Comparison of ENCODE assay signal across 10 mouse cellular contexts in the genomic region with DNA sequence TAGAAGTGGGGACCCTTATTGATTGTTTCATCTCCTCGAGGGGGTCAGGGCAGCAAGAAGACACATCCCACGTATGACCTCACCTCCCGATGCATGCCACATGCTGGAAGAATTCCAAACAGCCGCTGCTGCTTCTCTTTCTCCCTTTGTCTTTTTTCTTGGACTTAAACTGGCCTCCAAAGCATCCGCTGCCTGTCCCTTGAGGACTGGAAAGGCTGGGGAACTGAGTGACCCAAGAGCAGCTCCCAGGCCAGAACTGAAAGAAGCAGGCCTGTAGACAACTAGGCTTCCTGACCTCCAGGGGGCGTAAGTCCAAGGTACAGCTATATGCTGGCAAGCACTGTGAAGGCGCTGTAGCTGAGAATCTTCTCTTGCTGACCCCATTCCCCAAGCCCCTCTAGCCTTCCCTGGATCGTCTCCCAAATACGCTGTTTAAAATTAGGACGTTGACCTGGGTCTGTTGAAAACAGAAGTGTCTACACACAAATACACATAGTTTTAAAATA.
DNase-seq lines count a peak whose midpoint lies in the region; ATAC-seq and TF ChIP-seq lines count a peak whose summit lies in the region.
"Had no signal": no experiment of that assay in that cellular context is flagged by ENCODE, and none has a peak within 500 bp of the region (broad histone marks: within the 10 kb centered on the region; RNA-seq: fewer than 3 reads in every experiment).

No protein-coding gene starts in this region.

- intact Hi-C loops in heart, postnatal 14 days (cut with DNase I) = no loop called here

- H3K27me3 ChIP-seq in heart, embryonic 11.5 days (ENCODE audit: control insufficient read depth, insufficient read depth, low read length) = no peaks in the 10 kb centered on the region
- H3K27me3 ChIP-seq in liver, adult 2 months (ENCODE audit: control insufficient read depth, insufficient read depth, low read length) = no peaks in the 10 kb centered on the region
- H3K27me3 ChIP-seq: forebrain, embryonic 13.5 days had no signal

- no peak for ATAC-seq in heart, embryonic 11.5 days (replicated peaks; ENCODE audit: insufficient number of reproducible peaks, low FRiP score, low TSS enrichment)
- ATAC-seq: activated CD4-positive, CD25-positive, alpha-beta regulatory T cell, adult 4 months; forebrain, embryonic 13.5 days had no signal

- H3K36me3 ChIP-seq in heart, embryonic 11.5 days (ENCODE audit: control insufficient read depth, insufficient read depth, low read length) = no peaks in the 10 kb centered on the region
- no peaks in the 10 kb centered on the region for H3K36me3 ChIP-seq in liver, adult 2 months (ENCODE audit: control insufficient read depth, insufficient read depth, low read length)

- H3K4me3 ChIP-seq in heart, embryonic 11.5 days (ENCODE audit: low read depth, low read length) = no peak overlapping the region
- no peak overlapping the region for H3K4me3 ChIP-seq in liver, adult 2 months (ENCODE audit: insufficient read depth, low read depth, low read length)
- H3K4me3 ChIP-seq: forebrain, embryonic 13.5 days; myocyte had no signal

- peaks cover 3% of the 10 kb centered on the region; the same call in 1 of the 2 replicates for H3K9me3 ChIP-seq in heart, embryonic 11.5 days (replicated peaks; ENCODE audit: control insufficient read depth, low read length)
- H3K9me3 ChIP-seq: forebrain, embryonic 13.5 days had no signal

- H3K27ac ChIP-seq in heart, embryonic 11.5 days (ENCODE audit: low read depth, low read length) = no peak overlapping the region
- H3K27ac ChIP-seq in liver, adult 2 months (replicated peaks; ENCODE audit: insufficient read depth, low read depth, low read length) = no peak overlapping the region
- H3K27ac ChIP-seq: forebrain, embryonic 13.5 days had no signal

- H3K9ac ChIP-seq in heart, embryonic 11.5 days (ENCODE audit: low read depth, low read length) = no peak overlapping the region
- no peak overlapping the region for H3K9ac ChIP-seq in liver, adult 2 months (ENCODE audit: low read depth, low read length)
- H3K9ac ChIP-seq: forebrain, embryonic 13.5 days had no signal

- no peak for TF ChIP-seq POLR2A in liver, adult 2 months (IDR thresholded peaks at IDR 0.05; ENCODE audit: extremely low read depth, insufficient read depth, low read length)

- peak; percentile 13 for DNase-seq in heart, adult 8-10 months (ENCODE audit: low spot score)
- DNase-seq in liver, adult 2 months (ENCODE audit: extremely low read depth, low read depth, low spot score) = peak; percentile 38
- DNase-seq in liver = no peak
- DNase-seq in NIH3T3 (ENCODE audit: low read depth) = peak; percentile 14
- peak; percentile 13 to 36 for DNase-seq in heart, postnatal 14 days
- DNase-seq in adrenal gland, adult (ENCODE audit: inconsistent age in 2 of 2, low spot score in 1 of 2) = no peak

- no peaks in the 10 kb centered on the region for H3K79me2 ChIP-seq in liver, adult 2 months (ENCODE audit: control insufficient read depth, insufficient read depth, low read length)

- H3K4me2 ChIP-seq in heart, embryonic 11.5 days = no peak overlapping the region
- H3K4me2 ChIP-seq: forebrain, embryonic 13.5 days had no signal

- TF ChIP-seq CTCF in liver, adult 2 months (IDR thresholded peaks at IDR 0.05; ENCODE audit: low read depth, low read length) = peak; percentile 21; the same call in 1 of the 2 replicates

- 70% methylated on average over 10 of the region's 10 CpGs for WGBS in heart, embryonic 11.5 days (ENCODE audit: insufficient replicate concordance)
- WGBS in liver, adult 2 months = 72% methylated on average over 10 of the region's 10 CpGs

- no peaks in the 10 kb centered on the region for H3K4me1 ChIP-seq in heart, embryonic 11.5 days (ENCODE audit: control insufficient read depth, insufficient read depth, low read length)
- H3K4me1 ChIP-seq in liver, adult 2 months (ENCODE audit: control insufficient read depth, insufficient read depth, low read length) = no peaks in the 10 kb centered on the region

Comparison
In these comparisons a context has a peak if more than half of its experiments do, and no peak if none do; other contexts are left out.
1. DNase-seq: peak in heart, adult 8-10 months (single experiment), liver, adult 2 months (single experiment), NIH3T3 (single experiment) and heart, postnatal 14 days (2 of 2); none in liver (single experiment) and adrenal gland, adult (0 of 2).